Mouse (Mus musculus): Measurements from ENCODE around the gene Hpf1. TPM values are rescaled to one million over a fixed set of nuclear protein-coding genes. Genes with fewer than 3 reads are reported as not detected.
A peak's percentile ranks its signal among the peaks of the same experiment; 100 is the strongest.

The Hpf1 gene
- total RNA-seq, 2 experiments from 2014 or later = 116 to 199 TPM

DNA sequence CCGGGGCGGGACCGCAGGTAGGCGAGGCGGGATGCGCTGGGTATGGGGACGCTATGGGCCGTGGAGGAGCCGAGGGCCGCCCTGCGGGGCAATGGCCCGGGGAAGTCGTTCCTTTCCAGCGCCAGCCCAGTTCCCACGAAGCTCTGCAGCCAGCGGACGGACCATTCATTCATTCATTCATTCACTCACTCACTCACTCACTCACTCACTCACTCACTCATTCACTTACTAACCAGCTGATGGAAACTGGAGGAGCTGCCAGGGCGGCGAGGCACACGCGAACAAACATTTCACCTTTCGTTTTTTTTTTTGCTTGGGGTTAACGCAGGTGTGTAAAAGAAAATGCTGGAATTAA is 279 bp downstream of the Hpf1 start:
- no peak for ATAC-seq (replicated peaks; ENCODE audit: low FRiP score, poor library complexity, severe bottlenecking)

DNA sequence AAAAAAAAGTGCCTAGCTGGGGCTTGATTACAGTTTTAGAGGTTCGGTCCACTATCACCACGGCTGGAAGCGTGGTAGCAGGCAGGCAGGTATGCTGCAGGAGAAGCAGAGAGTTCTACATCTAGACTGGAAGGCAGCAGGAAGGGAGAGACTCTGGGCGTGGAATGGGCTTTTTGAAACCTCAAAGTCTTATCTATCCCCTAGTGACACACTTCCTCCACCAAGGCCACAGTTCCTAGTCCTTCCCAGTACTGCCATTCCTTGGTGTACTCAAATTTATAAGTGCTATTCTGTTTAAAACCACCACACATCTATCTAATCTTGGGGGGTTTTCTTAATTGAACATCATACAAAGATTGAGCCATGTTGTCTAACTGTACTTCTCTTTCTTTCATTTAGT is 1.5 kb downstream of the Hpf1 start:
- no peak for ATAC-seq (replicated peaks; ENCODE audit: low FRiP score, poor library complexity, severe bottlenecking)

DNA sequence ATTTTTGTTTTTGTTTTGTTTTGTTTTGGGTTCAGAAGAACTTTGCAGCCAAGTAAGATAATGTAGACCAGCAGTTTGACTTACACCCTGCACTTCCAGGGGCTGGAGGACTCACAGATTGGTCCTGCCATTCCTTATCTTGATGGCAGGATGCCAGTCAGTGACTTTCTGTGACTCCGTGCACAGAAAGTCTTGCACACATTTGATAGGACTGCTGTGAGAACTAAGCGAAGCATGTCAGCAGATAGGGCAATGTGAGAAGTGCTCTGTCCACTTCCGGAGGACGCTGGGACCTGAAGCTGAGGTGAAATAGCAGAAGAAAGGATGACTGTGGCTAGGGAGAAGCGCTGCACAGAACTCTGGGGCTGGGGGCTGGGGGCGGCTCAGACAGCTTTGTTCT is 5.7 kb downstream of the Hpf1 start:
- peak; percentile 85 for ATAC-seq (replicated peaks; ENCODE audit: low FRiP score, poor library complexity, severe bottlenecking)

DNA sequence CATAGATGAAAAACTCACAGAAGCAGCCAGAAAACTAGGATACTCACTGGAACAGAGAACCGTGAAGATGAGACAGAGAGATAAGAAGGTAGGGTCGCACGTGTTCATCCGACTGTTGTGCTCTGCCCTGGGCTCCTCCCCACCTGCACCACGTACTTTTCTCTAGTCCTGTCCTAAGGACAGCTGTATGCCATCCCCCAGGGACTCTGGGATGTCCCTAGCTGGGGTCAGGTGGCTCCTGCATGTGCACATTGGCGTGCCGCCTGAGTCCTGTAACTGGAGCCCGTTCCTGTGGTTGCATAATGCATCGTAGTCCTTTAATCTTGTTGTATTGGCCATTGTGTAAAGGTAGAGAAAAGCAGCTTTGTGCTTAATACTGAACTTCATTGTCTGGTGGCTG is 9.9 kb downstream of the Hpf1 start:
- no peak for ATAC-seq (replicated peaks; ENCODE audit: low FRiP score, poor library complexity, severe bottlenecking)

DNA sequence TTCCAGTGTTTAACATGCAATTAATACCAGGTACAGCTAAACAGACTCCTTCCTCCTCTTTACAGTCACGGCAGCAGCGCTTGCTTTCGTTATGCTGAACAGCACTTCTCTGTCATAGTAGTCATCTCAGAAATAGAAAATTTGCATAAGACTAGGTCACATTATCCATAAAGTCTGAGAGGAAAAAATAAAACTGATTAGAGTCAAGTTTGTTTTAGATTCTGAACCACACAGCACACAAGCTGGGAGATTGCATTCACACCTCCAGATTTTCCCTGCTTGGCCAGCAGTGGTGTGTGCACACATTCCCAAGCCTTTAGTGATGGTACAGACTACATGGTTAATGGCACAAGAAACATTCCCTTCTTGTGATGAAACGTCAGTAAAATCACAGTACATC is 21.9 kb downstream of the Hpf1 start:
- ATAC-seq (replicated peaks; ENCODE audit: low FRiP score, poor library complexity, severe bottlenecking) = no peak

DNA sequence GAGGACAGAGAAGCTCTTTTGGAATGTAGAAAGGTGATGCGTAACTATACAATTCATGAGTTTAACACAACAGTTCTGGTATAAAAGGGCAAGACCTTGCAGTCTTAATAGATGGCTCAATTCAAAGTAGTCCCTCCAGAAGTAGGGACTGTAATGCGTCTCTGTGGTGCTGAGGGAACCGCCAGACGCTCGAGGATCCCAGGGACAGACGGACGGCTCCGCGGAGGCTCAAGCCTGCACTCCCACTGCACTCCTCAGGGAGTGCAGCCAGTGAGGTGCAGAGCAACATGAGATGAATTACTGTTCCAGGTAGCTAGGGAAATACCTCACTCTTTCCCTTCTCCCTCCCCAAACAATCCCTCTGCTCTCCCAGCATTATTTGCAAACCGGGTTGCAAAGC is 22.3 kb downstream of the Hpf1 start:
- no peak; the same call in 1 of the 2 replicates for ATAC-seq (replicated peaks; ENCODE audit: low FRiP score, poor library complexity, severe bottlenecking)

DNA sequence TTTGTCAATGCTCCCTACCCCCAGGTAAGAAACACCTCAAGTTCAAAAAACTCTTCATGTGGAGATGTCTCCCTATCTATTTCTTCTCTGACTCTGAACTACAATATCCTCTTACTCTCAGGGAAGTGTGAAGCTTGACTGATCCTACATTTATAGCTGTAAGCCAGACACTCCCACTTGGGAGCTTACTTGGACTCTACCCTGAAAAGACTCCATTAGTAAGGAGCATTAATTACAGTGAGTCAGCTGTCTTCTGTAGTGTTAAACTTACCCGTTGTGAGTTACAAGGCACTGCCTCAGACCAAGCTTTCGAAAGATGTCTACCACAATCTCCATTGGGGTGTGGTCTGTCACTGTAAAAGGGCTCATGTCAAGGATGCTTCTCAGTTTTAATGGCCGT is 28.9 kb downstream of the Hpf1 start:
- no peak for ATAC-seq (replicated peaks; ENCODE audit: low FRiP score, poor library complexity, severe bottlenecking)

DNA sequence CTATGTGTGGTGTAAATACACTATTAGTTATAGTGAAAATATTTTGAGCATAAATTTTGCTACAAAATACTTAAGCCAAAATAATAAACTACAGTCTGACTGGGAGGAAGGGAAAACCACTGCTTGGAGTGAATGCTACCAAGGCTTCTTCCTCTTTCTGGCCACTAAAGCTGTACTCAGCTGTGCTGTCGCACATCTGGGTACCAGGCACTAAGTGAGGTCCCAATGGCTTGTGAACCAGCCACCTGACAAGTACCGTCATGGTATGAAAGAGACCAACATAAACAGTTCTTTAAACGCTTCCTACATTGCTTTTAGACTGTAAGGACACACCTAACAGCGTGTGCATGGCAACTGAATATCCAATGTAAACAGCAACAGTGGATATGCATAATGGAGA is 30.0 kb downstream of the Hpf1 start:
- ATAC-seq (replicated peaks; ENCODE audit: low FRiP score, poor library complexity, severe bottlenecking) = no peak

DNA sequence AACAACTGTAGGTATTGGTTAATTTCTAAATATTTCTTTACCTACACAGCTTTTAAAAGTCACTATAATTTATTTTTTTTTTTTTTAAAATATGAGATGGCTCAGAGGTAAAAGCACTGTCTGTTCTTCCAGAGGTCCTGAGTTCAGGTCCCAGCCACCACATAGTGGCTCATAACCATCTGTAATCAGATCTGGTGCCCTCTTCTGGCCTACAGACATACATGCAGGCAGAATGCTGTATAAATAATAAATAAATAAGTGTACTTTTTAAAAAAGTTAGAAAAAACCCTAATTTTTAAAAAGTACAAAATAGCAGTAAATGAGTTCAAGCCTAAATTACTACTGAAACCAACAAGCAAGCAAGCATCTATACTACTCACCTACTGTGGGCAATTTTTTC is 43.4 kb downstream of the Hpf1 start:
- ATAC-seq (replicated peaks; ENCODE audit: low FRiP score, poor library complexity, severe bottlenecking) = no peak

DNA sequence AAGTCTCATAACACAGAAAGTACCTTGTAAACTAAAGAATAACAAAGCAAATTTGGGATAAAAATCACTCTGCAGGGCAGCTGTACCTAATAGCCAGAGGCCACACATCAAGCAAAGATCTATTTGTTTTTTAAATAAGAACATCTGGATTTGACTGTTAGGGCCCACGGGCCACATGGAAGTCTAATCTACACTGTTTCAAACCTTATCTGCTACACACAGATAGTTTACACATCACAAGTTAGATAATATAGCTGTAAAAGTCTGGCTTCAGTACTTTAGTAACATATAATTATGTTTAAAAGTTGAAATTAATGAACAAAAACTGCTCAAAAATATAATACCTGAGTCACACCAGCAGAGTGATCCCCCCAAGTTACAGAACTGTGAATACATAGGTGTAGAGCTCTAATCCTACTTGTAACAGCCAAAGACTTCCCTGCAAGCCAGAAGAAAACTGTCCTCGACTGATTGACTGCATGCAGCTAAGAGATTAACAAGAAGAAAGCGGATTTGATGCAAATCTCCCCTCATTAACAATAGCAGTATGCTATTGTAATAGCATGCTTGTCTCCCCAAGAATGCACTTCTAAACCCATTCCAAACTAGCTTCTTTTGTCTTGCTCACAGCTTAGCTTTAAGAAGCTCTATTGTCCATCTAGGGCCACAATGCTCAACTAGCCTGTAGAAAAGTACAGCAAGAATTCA is 48.7 kb downstream of the Hpf1 start:
- peak; percentile 36; the same call in 1 of the 2 replicates for ATAC-seq (replicated peaks; ENCODE audit: low FRiP score, poor library complexity, severe bottlenecking)

DNA sequence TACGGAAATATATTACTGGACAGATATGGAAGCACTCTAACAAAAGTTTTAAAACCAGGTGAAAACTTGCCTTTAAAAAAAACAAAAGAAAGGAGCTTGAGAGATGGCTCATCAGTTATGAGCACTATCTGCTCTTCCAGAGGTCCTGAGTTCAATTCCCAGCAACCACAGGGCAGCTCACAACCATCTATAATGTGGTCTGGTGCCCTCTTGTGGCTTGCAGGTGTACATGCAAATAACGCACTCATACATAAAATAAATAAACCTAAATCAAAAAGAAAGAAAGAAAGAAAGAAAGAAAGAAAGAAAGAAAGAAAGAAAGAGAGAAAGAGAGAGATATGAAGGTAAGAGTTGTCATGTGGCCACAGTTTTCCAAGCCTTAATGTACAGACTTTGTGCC is 52.6 kb downstream of the Hpf1 start:
- ATAC-seq (replicated peaks; ENCODE audit: low FRiP score, poor library complexity, severe bottlenecking) = no peak

DNA sequence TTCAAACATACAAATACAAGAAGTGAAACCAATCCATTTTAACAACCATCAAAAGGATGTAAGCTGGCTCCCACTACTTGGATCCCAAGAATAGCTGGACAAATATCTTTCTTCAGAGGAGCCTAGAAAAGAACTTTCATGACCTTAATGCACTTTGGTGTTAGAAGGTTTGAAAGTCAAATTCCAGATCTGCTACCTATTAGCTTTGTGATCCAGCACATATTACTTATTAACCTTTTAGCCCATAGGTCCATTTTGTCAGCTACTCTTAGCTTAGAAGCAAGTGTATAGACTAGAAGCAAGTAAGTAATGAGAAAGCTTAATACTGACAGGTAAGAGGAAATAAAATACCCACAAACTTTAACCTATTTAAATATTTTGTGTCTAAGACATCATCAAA is 57.3 kb downstream of the Hpf1 start:
- ATAC-seq (replicated peaks; ENCODE audit: low FRiP score, poor library complexity, severe bottlenecking) = no peak

DNA sequence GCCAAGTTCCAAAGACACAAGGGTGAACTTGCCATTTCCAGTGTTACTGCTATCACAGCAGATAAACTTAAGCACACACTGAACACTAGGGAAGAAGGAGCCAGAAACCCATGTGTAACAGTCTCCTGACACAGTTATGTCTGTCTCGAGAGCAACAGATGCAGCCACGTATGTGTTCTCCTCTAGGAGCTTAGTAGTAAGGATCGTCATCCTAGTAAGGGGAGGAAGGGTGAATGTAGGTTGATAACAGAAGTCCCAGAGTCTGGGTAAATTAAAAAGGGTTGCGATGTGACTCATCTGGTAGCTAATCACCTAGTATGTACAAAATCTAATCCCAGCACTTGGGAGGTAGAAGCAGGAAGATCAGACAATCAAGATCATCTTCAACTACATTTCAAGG is 59.6 kb downstream of the Hpf1 start:
- no peak for ATAC-seq (replicated peaks; ENCODE audit: low FRiP score, poor library complexity, severe bottlenecking)

DNA sequence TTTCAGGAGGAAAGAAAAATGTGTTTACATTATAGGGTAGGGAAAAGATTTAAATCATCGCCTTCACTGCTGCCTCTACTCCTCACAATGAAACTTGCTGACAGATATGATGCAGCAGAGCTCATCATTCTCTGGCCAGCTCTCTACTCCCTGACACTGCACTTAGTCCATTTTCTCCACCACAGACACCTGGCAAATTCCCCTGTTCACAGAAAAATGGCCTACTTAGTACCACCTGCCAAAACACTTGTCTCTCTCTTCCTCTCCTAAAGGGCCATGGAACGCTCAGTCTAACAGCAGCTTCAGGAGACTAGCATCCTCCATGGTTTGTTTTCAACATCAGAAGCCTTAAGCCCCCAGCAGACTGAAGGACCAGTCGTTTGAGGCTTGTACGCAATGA is 61.1 kb downstream of the Hpf1 start:
- ATAC-seq (replicated peaks; ENCODE audit: low FRiP score, poor library complexity, severe bottlenecking) = no peak

DNA sequence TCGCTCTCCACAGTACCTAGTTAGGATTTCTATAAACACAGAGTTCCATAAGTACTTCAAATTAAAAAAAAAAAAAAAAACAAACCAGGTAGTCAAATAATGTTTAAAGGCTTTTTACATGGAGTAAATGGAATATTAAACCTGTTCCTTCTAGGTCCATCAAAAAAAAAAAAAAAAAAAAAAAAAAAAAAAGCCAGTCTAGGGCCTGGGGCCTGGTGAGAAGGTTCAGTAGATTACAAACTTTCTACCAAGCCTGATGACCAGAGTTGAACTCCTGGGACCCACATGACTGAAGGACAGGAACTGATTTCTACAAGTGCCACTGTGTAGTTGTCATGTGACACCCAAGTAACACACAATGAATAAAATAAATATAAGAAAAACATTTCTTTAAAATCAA is 61.5 kb downstream of the Hpf1 start:
- no peak for ATAC-seq (replicated peaks; ENCODE audit: low FRiP score, poor library complexity, severe bottlenecking)

DNA sequence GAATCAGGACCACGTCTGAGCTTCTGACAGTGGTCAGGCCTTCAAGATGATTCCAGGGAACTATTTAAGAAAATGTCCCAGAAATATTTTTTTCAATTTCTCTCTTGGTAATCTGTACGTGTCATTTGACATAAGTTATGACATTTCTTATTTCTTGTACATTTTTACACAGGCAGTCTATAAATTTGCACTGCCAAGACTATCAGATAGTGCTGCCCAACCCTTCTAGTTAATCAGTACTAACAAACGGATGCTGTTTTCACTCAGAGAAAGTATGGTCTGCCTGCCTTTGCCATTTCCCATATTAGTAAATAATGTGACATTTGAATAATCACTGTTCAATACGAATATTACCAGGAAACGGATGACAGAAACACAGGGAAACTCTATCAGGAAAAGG is 62.6 kb downstream of the Hpf1 start:
- ATAC-seq (replicated peaks; ENCODE audit: low FRiP score, poor library complexity, severe bottlenecking) = 0 out of 2 replicates have a peak, but pooled peaks have one; percentile 30

DNA sequence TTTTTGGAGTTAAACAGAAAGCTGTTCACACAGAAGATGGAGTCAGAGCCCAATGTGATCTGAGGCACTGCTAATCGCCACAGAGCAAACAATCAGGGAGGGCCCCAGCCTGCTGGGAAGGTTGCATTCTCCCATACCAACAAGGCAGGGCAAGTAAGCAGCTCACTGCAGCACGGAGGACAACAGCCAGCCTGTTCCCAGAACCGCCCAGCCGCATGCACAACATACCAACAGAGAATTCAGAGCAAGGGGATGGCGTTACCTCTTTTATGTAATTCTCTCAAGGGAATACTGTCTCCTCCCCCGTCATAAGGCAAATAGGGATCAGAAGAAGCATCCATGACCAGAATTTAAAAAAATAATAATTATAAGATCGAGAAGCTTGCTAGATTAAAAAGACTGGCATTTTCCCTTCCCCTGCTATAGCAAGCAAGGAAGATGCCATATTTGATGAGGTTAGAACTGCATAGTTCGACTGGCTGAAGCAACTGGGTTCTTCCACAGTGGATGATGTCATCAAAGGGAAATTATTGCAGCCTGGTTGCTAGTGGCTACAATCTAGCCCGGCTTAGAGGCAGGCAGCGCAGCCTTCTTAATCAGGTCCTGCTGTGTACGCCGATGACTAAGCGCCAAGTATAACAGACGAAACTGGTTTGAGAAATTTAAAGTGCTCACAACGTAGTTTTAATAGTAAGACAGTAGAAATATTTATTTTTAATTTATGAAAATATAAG is 64.2 kb downstream of the Hpf1 start:
- peak; percentile 86 for ATAC-seq (replicated peaks; ENCODE audit: low FRiP score, poor library complexity, severe bottlenecking)

DNA sequence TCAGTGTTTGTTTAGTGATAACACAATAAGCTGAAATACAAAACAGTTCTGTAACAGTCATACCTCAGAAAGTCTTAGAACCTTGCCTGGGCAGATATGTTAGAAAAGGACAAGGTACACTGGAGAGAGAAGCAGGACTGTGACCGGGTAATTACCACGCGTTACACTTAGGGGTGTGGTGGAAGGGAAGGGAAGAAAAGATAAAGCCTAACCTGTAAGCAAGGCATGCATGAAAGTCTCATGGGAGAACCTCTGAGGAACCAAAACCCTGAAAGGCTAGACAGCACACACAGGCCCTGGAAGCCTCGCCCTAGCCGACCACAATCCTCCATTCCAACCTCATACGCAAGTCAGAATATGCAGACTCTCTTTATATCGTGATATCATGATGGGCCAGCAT is 66.6 kb downstream of the Hpf1 start:
- ATAC-seq (replicated peaks; ENCODE audit: low FRiP score, poor library complexity, severe bottlenecking) = peak; percentile 76
